Mouse (Mus musculus) cerebellum, postnatal 25 days (tissue): ENCODE results near the gene Tap1.
"Not testable (repeated sequence)": the region's sequence is repeated elsewhere in the genome, so short reads cannot be mapped to it uniquely, and the experiment has no call there.

ENCODE experiments used
- DNase-seq, 2 experiments: peaks; one replicate each; pipeline ENCODE4 v3.0.0; 2021; ENCODE audit warnings: mixed read lengths in 2 of 2

Gene Tap1

DNA sequence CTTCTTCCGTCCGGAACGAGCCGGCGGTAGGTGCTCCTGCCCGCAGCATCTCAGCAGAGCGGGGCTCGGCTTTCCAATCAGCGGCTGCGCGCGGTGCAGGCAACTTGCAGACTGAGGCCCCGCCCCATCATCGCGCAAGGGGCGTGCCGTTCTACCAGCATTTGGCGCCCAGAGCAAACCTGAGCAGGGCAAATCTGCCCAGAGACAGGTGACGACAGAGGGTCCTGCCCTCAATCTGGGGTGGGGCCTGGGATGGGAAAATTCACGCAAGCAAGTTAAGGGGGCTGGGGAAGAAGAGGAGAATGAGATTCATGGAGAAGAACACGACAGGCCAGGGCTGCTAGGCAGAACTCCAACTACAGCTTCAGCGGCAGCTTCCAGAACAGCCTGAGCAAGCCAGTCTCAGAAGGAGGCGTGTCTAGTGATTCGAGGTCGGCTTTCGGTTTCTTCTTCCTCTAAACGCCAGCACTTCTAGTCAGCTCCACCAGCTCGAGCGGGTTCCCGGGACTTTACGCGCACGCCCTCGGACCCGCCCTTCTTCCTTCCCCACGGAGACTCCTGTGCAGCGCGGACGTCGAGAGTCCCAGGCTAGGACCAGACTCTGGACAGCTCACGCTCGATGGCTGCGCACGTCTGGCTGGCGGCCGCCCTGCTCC is at the start of gene Tap1, which contains the start of gene Psmb9:
Tap1 (plus strand) TSS at position 293 of the 656 bp plus-strand sequence.
Psmb9 (minus strand) TSS at position 504 of the 656 bp plus-strand sequence.
- peak; percentile 91 to 95 for DNase-seq

DNA sequence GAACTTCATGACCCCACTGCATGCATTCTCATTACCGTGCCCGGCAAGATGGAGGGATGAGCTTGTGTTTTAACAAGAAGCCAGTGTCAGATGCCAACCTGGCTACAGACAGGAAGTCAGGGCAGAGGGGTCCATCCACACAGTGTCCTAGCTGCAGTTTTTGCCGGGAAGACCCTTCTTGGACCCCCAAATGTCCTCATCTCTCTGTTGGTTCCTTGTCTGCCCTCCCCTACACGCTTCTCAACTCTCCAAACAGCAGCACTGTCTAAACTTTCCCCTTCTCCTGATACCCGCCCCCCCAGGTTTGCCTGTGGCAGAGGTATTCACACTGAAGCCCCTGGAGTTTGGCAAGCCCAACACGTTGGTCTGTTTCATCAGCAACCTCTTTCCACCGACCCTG is 49.8 kb upstream of the Tap1 start:
- no peak for DNase-seq

DNA sequence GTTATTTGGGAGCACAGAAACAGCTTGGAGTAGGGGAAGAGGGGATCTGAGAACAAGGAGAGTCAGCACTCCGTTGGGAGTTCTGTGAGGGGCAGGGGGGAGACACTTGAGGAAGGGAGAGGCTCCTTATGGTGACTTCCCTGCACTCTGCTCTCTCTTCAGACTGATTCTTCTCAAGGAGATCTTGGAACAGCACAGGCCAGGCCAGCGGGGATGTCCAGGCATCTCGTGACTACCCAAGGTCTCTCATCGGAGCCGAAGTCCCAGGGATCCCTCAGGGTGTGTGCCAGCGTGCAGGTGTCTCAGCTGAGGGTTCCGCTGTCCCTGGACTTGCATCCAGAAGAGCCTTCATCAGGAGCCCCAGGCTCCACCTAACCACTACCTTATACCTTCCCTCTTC is 48.7 kb upstream of the Tap1 start:
- no peak for DNase-seq

DNA sequence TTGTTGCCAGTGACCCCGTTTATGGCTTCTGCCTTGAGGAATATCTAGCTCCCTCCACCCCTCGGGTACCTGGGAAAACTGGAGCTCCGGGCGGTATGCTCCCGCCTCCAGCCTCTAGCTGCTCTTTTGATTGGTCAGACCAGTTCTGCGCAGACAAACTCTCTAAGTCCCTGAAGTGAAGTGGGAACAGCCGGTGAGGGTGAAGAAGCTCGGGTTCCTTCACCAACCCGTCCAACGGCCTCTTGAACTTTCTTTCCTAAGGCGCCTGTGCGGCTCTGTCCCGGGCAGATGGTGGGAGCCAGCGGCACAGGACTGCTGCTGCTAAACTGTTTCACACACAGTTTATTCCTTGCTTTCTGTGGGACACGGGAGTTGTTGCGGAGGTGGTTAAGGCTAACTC is 47.9 kb upstream of the Tap1 start:
- DNase-seq: no peak

DNA sequence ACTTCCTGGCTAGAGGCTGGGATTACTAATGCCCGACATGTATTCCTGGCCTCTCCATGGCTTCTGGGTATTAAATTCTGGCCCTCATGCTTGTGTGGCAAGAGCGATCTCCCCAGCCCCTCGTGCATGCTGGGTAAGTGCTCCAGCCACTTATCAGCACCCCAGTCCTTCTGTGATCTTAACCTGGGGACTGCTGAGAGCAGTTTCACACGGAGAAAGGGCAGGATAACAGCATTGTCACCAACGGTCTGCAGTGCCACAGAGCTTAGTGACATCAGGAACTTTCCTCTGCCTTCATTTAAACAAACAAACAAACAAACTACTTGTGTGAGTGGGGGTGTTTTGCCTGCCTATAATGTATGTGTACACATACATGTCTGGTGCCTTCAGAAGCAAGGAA is 47.1 kb upstream of the Tap1 start:
- DNase-seq: no peak

DNA sequence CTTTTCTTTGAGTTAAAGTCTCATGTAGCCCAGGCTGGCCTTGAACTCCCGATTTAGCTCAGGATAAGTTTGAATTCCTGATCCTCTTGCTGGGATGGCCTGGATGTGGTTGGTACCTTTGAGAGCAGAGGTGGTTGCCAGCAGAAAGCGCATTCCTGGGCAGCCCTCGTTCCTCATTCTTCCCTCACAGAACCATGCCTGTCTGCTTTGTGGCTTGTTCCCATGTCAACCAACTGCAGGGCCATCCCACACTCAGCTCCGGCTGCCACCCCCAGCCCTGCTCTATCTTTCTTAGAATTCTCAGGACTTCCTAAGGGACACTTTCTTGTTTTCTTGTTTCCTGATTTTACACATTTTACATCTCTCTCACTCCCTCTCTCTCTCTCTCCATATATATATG is 45.9 kb upstream of the Tap1 start:
- no peak for DNase-seq

DNA sequence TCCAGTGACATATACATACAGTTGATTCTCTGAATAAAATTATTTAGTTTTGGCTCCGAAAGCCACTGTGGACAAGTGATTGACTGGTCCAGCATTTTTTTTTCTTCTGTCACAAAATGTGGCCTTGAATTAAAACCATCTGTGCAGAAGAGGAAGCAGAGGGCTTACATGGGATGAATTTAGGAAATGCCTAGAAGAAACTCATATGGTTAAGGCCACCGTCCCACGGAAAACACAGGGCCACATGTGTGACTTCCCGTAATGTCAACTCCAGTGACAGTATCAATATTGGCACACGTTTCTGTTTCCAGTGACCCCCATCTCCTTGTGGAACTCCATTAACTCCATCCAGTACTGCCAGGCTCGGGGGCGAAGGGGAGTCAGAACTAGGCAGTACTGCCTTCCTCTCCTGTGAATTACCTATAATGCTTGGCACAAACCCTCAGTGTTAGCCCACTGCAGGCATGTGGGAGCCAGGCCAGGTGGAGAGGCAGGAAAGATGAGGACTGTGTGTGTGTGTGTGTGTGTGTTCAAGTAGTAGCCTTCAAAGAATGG is 44.8 kb upstream of the Tap1 start:
- no peak for DNase-seq

DNA sequence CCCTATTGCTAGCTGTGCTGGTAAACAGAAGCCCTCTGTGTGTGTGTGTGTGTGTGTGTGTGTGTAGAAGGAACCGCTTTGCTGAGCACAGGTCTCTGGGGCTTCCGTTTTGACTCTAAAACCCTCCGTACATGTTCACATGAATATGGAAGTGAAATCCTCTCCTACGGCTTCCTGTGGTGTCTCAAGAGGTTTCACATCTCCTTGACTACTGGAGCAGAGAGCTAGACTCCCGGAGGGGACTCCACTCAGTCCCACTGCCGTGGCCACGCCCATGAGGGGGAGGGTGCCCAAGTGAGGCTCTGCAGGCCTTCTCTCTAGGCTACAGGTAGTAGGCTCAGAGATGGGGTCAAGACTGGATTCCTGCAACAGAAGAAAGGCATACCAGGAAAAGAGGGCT is 44.3 kb upstream of the Tap1 start, which contains the start of gene H2-DMb2:
H2-DMb2 (plus strand) TSS at position 275 of the 400 bp plus-strand sequence.
- no peak for DNase-seq

DNA sequence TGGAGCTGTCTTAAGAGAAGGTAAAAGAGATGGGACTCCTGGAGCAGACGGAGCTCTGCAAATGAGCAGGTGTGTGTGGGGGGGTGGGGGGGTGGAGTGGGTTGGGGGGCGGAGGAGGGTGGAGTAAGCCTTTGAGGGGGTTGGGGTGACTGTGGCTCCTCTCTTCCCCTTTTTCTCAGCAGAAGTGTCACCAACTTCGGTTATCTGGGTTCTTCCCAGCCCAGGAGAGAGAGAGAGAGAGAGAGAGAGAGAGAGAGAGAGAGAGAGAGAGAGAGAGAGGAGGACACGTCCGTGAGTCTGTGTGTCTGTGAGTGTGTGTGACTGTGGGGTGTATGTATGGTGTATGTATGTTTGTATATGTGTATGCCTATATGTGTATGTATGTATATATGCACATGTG is 43.9 kb upstream of the Tap1 start:
- DNase-seq: no peak

DNA sequence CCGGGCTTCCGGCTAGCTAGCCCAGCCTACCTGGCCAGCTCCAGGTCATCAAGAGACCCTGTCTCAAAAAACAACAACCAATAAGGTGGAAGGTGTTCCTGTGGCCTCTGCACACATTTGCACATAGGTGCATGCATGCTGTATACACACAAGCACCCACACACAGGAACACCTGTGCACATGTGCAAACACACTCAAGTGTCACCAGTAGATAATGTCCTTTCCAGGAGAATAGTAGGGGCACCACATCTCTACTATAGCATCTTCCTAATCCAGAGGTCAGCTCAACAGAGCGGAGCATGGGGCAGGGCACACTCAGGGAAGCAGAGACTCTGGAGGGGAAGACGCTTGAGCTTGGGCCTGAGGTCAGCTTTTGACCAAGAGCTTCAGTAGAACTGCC is 43.1 kb upstream of the Tap1 start:
- DNase-seq: not testable (repeated sequence)

DNA sequence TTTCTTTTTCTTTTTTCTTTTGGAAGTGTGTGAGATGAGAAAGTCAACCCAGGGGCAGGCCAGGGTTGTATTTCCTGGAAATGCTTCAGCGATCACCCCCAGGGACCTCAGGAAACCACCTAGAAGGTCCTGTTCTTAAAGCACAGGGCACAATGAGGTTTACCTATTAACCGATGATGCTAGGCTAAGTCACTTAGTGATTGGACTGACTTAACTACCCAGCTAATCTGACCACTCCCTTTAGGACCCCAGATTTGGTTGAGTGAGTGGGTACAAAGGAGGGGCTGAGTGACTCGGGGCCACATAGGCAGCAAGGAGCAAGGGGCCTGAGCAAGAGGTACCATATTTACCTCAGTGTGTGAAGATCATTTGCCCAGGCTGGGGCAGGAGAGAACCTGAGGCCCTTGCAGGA is 42.4 kb upstream of the Tap1 start:
- DNase-seq: no peak

DNA sequence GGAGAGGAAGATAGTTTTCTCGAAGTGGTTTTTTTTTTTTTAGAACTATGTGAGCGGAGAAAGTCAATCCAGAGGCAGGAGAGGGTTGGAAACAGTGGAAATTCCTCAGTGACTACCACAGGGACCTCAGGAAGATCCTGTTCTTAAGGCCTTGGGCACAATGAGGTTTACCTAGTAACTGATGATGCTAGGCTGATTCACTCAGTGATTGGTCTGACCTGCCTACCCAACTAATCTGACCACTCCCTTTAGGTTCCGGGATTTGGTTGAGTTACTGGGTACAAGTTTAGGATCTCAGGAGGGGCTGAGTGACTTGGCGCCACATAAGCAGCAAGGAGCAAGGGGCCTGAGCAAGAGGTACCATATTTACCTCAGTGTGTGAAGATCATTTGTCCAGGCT is 34.4 kb upstream of the Tap1 start, which contains the start of gene H2-DMb1:
H2-DMb1 (plus strand) TSS at position 150 of the 400 bp plus-strand sequence.
- no peak for DNase-seq

DNA sequence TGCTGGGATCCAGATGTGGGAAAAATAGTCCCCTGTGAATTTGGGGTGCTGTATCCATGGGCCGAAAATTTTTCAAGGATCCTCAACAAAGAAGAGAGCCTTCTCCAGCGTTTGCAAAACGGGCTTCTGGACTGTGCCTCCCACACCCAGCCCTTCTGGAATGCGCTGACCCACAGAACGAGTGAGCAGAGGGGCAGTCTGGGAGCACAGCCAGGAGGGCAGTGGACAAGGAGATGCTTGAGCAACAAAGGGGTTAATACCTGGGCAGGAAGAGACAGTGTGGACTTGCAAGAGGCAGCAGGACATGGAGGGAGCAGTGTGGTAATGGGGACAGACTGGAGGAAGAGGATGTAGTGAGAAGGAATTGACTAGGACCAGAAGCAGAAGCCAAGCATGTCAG is 31.8 kb upstream of the Tap1 start:
- DNase-seq: no peak

DNA sequence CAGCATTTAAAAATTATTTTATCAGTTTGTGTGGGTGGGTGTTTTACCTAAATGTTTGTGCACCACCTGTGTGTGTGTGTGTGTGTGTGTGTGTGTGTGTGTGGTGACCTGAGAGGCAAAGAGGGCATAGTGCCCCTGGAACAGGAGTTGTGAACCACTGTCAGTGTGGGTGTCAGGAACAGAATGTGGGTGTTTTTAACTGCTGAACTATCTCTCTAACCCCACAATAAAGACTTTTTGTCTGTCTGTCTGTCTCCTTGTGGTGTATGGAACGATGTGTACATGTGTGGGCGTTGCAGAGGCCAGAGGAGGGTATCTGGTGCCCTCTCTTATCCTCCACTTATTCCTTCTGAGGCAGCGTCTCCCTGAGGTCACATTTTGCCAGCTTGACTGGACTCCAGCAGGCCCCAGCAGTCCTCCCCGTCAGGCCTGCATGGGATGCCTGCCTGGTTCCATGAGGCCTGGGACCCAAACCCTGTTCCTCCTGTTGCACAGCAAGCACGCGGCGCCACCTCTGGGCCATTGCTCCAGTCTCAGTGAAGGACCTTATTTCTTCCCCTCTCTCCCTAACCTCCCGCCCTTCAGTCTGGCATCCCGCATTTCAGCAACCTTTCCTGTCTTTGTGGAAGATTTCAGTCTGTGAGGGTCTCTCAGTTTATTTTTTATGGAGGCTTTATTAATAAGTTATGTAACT is 23.0 kb upstream of the Tap1 start:
- peak in 1 of 2 experiments; percentile 18 for DNase-seq

DNA sequence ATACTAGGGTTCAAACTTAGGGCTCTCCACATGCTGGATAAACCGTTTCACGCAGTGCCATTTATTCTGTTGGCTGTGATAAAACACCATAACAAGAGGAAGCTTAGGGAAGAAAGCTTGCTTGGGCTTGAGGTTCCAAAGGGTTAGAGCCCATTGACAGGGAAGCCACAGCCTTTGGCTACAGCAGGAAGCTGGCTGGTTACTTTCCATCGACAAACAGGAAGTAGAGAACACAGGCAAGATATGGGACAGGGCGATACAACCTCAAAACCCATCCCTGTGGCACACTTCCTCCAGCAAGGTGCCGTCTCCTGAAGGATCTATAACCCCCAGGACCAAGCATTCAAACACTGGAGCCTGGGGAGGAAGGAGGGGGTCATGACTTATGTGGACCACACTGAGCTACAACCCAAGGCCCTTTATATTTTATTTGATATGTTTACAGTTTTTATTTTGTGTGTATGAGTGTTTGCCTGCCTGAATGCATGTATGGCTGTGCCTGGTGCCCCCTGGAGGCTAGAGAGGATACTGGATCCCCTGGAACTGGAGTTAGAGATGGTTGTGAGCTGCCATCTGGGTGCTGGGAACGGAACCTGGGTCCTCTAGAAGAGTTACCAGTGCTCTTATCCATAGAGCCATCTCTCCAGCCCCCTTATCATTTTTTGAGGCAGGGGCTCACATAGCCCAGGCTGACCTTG is 22.2 kb upstream of the Tap1 start:
- no peak for DNase-seq

DNA sequence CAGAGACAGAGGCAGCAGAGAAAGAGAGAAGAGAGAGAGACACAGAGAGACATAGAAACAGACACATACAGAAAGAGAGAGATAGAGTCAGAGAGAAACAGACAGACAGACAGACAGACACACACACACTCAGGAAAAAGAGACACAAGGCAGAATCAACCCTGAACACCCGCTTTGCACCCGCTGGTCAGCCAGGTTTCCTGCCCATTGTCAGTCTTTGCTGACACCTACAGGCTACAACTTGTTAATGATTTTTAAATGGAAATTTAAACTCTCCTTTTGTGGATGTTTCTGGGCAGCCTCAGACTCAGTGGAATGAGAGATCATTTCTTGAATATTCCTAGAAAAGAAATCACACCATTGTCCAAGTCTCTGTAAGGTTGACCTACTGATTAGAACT is 18.1 kb upstream of the Tap1 start:
- DNase-seq: peak; percentile 17 to 51

DNA sequence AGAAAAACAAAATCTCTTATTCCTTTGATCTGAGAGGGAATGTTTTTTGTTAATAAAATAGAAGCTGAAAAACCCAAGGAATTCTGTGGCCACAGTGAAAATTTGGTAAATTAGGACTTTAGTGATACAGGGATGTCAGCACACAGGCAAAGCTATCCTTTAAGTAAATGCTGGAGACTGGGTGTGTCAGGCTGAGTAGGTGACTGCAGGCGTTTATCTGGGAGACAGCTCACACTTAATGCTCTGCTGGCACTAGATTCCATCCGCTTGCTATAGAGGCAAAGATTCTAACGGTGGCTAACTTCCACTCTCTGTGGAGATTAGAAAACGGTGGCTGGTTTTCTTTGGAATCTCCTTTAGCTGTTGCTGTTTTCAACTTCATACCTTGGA is 16.9 kb upstream of the Tap1 start:
- DNase-seq: no peak

DNA sequence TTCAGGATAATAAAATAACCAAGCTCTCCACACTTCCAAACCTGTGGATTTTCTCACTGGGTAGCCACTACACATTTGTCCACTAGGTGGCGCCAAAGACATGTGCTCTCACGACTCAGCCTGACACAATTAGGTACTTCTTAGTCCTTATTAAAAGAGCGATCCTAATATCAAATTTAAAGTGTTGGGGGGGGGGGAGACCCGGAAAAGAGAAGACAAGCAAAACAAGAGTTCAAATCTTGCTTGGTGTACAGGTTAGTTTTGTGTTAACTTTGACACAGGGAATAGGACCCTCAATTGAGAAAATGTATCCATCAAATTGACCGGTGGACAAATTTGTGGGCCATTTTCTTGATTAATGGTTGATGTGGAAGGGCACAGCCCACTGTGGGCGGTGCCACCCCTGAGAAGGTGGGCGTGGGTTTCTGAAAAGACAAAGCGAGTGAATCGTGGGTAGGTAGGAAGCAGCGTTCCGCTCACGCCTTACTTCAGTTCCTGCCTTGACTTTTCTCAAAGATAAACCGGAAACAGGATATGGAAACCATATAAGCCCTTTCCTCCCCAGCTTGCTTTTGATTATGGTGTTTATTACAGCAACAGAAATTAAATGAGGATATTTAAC is 16.4 kb upstream of the Tap1 start:
- DNase-seq: peak; percentile 76 to 87

DNA sequence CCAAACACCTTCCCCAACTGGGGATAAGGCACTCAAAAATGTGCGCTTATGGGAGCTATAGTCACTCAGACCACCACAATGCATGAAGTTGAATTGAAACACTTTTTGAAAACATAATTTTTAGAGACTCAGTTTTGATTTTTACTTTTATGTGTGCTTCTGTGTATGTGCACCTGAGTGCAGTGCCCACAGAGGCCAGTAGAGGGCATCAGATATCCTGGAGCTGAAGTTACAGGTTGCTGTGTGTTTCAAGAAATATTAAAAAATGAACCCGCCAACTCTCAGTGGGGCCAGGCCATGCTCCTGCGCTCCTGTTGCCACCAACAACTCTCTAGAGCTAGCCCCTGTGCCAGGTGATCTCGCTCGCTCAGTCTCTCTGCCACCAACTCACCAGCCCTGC is 14.8 kb upstream of the Tap1 start:
- no peak for DNase-seq

DNA sequence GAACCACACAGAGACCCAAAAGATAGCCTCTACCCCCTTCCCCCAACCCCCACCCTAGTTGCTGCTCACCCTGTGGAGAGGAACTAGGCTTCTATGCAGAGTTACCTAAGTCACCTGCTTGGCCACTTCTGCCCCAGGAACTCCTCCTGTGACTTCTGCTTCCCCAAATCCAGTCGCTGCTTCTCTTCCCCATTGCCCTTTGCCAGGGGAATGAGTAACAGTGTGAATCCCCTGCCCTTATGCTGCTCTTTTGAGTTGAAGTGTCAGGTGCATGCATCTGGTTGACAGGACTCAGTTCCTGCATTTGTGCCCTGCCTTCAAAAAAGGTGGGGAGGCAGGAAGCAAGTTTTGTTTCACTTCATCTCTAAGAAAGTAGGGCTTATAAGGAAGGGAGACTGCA is 13.3 kb upstream of the Tap1 start:
- DNase-seq: no peak

DNA sequence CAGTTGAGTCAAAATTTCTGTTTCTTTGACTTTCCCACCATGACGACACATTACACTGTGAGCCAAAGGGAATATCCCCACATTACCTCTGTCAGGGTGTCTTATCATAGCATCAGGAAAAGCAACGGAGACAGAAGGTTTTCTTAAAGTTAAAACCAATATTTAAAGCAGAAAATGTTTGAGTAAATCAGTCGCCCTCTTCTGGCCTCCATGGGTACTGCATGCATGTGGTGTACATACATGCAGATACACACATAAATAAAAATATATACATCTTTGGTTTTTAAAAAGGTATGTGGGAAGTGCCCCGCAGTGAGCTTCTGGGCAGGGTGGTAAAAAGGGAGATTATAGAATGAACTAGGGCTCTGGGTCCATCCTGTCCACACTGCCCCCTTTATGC is 10.2 kb upstream of the Tap1 start:
- no peak for DNase-seq

DNA sequence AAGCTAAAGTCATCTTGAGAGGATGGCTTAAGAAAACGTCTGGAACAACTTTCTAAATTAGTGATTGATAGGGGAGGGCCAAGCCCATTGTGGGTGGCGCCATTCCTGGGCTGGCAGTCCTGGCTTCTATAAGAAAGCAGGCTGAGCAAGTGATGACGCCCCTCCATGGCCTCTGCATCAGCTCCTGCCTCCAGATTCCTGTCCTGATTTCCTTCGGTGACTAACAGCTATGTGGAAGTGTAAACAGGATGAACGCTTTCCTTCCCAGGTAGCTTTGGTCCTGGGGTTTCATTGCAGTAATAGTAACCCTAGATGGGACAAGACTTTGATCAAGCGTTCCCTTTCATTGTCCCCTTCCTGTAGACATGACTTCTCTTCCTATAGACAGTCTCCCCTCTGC is 8.3 kb upstream of the Tap1 start:
- DNase-seq: no peak
